Mouse (Mus musculus): ENCODE results near the gene Ankrd16. TPM values are rescaled to one million over a fixed set of nuclear protein-coding genes. Genes with fewer than 3 reads are reported as not detected.

Gene Ankrd16
- total RNA-seq (2015; ENCODE audit: low replicate concordance) (10.1 and 38.6 TPM in 2 replicates), total RNA-seq (2017; ENCODE audit: low replicate concordance) (5.4 and 15.9 TPM in 2 replicates)

DNA sequence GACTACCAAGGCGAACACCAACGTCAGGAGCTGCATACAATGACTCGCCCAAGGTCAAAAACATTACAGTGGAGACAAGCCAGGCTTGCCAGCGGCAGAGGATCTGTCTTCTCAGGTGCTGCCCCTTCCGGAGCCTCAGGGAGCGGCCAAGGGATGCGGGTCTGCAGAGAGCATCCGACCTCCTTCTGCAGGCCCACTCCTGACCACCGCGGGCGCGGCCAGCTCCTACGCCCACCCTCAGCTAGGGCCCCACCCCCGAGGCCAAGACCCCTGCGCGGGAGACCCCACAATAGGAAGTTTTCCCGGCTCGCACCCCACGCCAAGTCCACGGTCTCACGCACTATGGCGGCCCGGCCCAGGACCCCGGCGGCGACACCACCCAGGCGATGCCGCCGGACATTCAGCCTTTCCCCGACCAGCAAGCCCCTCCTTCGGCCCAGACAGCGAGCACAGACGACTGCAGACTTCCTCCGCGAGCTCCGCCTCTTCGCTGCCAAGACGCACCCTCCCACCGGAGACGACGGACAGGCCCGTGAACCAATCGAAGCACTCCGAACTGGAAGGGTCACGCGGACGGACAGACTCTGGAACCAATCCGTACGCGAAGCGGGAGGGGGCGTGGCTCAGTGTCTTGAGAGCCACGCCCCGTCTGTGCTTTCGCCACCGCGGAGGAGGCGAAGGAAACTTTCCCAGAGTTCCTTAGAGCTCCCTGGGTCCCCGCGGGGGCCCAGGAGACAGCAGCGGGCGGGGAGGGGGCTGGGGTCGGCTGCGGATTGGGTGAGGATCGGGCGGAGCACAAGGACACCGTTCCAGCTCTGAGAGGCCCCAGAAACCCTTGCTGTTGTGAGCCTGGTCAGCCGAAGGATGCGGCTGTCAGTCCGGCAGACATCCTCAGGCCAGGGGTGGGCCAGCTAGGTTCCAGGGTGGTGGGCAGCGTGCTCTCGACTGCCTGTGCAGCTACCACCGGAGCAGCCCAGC is at the start of gene Ankrd16, which contains the start of gene Fbh1:
Gene Ankrd16, plus strand, starts transcription at position 786 of the 978 bp plus-strand sequence.
Gene Fbh1, minus strand, starts transcription at position 492 of the 978 bp plus-strand sequence.
- ATAC-seq (replicated peaks; ENCODE audit: low FRiP score, poor library complexity, severe bottlenecking), result peak; percentile 94

GRCm38 (mm10) chr2:11729091-11729490 is 48.6 kb upstream of the Ankrd16 start:
- no peak for ATAC-seq (replicated peaks; ENCODE audit: low FRiP score, poor library complexity, severe bottlenecking)

- no peak for ATAC-seq (replicated peaks; ENCODE audit: low FRiP score, poor library complexity, severe bottlenecking)
Measured at GRCm38 (mm10) chr2:11732978-11733377, 44.7 kb upstream of the Ankrd16 start.

DNA sequence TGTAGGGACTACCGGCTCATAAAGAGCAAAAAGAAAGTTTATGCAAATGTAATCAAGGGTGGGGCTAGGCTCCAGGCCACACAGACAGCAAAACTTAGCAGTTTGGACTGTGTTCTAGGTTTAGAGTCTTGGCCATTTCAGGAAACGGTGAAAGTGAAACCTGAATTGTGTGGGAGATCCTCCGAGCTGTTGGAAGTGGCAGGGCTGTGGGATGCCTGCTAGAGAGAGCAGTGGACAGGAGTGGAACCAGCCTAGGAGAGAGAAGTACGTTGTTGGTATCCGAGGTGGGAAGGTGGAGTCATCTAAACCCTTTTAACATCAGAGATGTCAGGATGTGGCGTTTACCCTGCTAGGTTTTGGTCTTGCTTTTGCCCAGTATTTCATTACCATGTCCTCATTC is 41.8 kb upstream of the Ankrd16 start:
- no peak for ATAC-seq (replicated peaks; ENCODE audit: low FRiP score, poor library complexity, severe bottlenecking)

- no peak for ATAC-seq (replicated peaks; ENCODE audit: low FRiP score, poor library complexity, severe bottlenecking)
Measured at GRCm38 (mm10) chr2:11738794-11739193, 38.9 kb upstream of the Ankrd16 start.

GRCm38 (mm10) chr2:11739516-11740051 is 38.1 kb upstream of the Ankrd16 start:
- ATAC-seq (replicated peaks; ENCODE audit: low FRiP score, poor library complexity, severe bottlenecking), result no peak

GRCm38 (mm10) chr2:11762541-11762940 is 15.1 kb upstream of the Ankrd16 start:
- ATAC-seq (replicated peaks; ENCODE audit: low FRiP score, poor library complexity, severe bottlenecking), result no peak

- ATAC-seq (replicated peaks; ENCODE audit: low FRiP score, poor library complexity, severe bottlenecking), result no peak
Measured at GRCm38 (mm10) chr2:11765694-11766093, 12.0 kb upstream of the Ankrd16 start.

- no peak for ATAC-seq (replicated peaks; ENCODE audit: low FRiP score, poor library complexity, severe bottlenecking)
Measured at GRCm38 (mm10) chr2:11766485-11767160, 11.1 kb upstream of the Ankrd16 start.

DNA sequence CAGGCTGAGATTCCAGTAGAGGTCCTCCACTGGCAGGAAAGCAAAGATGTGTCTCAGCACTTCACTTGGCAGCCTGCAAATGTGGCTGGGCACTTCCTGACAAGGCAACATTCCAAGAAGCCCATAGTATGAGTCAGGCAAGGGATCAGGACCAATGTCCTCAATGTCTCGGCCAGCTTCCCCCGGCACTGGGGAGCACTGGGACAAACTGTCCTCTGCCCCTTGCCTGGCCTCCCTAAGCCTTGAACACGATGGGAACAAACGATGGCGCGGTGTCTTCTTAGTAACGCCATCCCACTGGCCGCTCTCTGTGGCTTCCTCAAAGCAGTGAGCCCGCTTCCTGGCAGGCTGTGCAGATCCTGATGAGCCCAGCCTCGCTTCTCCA is 10.5 kb upstream of the Ankrd16 start:
- ATAC-seq (replicated peaks; ENCODE audit: low FRiP score, poor library complexity, severe bottlenecking), result no peak

DNA sequence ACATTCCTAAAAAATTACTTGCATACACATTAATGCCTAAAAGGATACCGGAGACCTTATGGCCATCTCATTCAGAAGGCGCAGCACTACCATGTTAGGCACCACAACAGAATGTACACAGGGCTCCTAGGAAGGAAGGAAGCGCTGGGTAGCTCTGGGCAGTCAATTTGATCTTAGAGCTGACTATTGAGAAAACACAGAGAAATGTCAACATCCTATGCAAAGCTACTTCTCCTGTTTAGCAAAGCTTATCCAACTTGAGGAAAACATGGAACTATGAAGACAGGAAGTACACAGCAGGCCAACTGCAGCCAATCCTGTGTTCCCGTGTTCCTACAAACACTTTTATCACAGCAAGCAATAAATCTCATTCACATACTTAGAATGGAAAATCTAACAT is 6.0 kb upstream of the Ankrd16 start:
- ATAC-seq (replicated peaks; ENCODE audit: low FRiP score, poor library complexity, severe bottlenecking), result no peak

- no peak for ATAC-seq (replicated peaks; ENCODE audit: low FRiP score, poor library complexity, severe bottlenecking)
Measured at GRCm38 (mm10) chr2:11772401-11772800, 5.3 kb upstream of the Ankrd16 start.

DNA sequence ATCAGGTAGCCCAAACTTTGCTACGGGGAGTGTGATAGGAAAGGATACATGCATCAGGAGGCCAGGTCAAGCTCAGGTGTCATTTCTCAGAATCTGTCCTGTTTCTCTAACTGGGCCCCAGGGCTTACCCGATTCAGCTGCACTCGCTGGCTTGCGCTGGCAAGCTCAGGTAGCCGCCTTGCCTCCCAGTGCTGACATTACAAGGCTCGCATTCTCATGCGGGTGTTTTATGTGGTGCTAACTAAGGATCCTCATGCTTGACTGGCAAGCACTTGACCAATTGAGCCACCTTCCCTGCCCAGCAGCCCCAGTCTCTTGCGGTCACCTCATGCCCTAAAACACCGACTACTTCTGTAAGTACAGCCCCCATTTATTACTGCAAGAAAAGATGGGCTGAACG is 3.2 kb upstream of the Ankrd16 start:
- ATAC-seq (replicated peaks; ENCODE audit: low FRiP score, poor library complexity, severe bottlenecking), result no peak

DNA sequence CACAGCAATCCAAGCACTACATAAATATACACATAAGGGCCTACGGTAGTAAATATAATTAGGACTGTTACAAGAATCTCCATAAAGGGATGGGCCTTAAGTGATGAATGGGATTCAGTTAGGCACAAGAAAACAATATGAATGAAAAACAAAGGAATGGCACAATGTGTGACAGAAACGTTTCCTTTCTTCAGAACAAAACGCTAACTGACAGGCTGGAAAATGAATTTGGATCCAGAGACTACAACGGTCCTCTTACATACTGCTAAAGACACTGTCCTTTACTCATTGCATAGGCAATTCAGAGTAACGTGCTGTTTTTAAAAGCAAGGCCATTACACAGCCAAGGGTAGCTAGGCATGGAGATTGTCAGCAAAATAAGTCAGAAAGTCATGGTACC is 2.6 kb upstream of the Ankrd16 start:
- ATAC-seq (replicated peaks; ENCODE audit: low FRiP score, poor library complexity, severe bottlenecking), result no peak

DNA sequence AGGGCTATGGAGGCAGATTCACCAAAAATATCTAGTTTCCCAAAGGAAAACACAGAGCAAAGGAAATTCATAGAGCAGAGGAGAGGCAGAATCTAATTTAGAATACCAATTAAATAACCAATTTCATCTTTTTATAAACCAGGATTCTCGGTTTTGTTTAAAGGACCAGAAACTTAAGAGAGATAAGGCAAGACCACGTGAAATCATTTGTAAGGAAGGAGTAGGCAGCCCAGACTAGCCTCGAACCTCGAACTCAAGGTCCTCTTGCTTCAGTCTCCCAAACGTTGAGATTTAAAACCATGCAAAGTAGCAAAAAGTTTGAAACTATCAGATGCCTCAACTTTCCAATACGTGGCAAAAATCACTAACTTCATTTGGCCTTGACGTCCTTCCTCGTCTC is 1.3 kb upstream of the Ankrd16 start:
- ATAC-seq (replicated peaks; ENCODE audit: low FRiP score, poor library complexity, severe bottlenecking), result no peak

DNA sequence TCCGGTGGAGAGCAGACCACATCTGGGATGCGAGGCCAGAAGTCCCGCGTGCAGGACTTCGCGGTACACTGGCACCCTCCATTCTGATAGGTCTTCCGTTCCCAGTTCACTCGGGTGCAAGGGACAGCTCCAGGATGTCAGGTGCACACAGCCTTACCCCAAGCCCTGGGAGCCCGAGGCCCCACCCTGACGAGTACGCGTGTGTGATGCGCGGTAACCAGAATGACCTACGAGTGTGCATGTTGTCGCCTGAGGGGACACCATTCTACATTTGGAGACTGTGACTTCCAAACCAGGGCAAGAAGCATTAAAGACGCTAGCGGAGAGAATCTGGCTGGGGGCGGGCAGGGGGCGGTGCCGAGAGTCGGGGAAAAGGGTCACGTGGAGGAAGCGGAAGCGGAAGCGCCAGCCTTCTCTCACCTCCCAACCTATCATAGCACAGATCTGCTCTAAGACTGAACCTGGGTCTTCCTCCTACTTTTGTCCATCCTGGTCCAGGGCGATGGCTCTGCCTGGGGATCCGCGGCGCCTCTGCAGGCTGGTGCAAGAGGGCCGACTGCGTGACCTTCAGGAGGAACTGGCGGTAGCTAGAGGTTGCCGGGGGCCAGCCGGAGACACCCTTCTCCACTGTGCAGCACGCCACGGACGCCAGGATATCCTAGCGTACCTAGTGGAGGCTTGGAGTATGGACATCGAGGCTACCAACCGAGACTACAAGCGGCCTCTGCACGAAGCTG is 579 bp downstream of the Ankrd16 start:
- peak; percentile 85 for ATAC-seq (replicated peaks; ENCODE audit: low FRiP score, poor library complexity, severe bottlenecking)

DNA sequence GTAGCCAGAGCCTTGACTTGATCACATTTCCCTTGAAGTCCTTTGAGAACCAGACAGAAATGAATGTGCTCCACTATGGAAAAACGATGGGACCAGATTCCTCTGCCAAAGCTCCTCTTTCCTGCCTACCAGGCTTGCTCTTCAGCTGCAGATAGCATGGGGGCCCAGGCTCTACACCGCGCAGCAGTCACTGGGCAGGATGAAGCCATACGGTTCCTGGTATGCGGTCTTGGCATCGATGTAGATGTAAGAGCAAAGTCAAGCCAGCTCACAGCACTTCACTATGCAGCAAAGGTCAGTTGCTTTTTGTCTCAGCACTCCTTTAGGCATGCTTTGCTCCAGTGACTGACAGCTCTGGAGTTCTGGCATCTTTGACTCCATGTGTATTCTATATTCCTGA is 6.5 kb downstream of the Ankrd16 start:
- ATAC-seq (replicated peaks; ENCODE audit: low FRiP score, poor library complexity, severe bottlenecking), result no peak

- no peak for ATAC-seq (replicated peaks; ENCODE audit: low FRiP score, poor library complexity, severe bottlenecking)
Measured at GRCm38 (mm10) chr2:11794668-11795067, 17.0 kb downstream of the Ankrd16 start.

DNA sequence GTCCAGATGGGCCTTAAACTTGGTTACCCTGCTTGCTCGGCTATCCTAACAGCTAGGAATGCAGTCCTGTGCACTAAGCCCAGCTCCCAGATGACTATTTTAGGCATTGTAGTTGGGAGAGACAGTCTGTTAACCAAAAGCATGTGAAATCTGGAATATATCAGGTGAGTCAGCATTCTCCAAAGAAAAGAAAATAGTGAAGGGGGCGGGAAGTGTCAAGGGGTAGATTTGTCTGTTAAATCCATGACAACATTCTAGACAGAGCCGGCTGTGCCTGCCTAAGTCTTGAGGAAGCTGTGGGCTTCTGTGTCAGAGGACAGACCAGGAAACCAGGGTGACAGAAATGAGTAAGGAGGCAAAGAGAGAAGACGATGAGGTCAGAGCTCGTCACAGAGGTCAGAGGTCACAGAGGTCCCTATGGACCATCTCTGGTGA is 20.3 kb downstream of the Ankrd16 start:
- ATAC-seq (replicated peaks; ENCODE audit: low FRiP score, poor library complexity, severe bottlenecking), result no peak
